Mouse (Mus musculus): ENCODE measurements around the gene Hgd. TPM values are rescaled to one million over a fixed set of nuclear protein-coding genes. Genes with fewer than 3 reads are reported as not detected.

The Hgd gene
- polyA plus RNA-seq, 1 experiment from 2014 or later, result 0.16 TPM

GRCm38 (mm10) chr16:37583801-37584200 lies 3.8 kb downstream of the Hgd start:
- Histone ChIP-seq H3K36me3 (replicated peaks) (no peaks in the 10 kb centered on the region), H3K27me3 (replicated peaks; ENCODE audit: low read depth, poor library complexity, severe bottlenecking) (peaks cover 17% of the 10 kb centered on the region), H3K27ac (replicated peaks) (peak overlapping the region; percentile 65; the same call in 1 of the 2 replicates), H3K4me3 (peak overlapping the region; percentile 45), H3K4me1 (peaks cover 38% of the 10 kb centered on the region), H3K9me3 (no peaks in the 10 kb centered on the region)
- WGBS, result 42% methylated on average over 6 of the region's 6 CpGs
- no peak for DNase-seq (ENCODE audit: low spot score)

- Histone ChIP-seq H3K27ac (replicated peaks) (peak overlapping the region; percentile 65), H3K9me3 (no peaks in the 10 kb centered on the region), H3K27me3 (replicated peaks; ENCODE audit: low read depth, poor library complexity, severe bottlenecking) (peaks cover 17% of the 10 kb centered on the region), H3K4me3 (peak overlapping the region; percentile 45), H3K4me1 (peaks cover 38% of the 10 kb centered on the region), H3K36me3 (replicated peaks) (no peaks in the 10 kb centered on the region)
- 2% methylated on average over 25 of the region's 25 CpGs for WGBS
- peak; percentile 70 for DNase-seq (ENCODE audit: low spot score)
These were observed 4.5 kb downstream of the Hgd start for GRCm38 (mm10) chr16:37584218-37585035.

- 64% methylated on average over 8 of the region's 8 CpGs for WGBS
- H3K4me1 ChIP-seq, result peaks cover 38% of the 10 kb centered on the region
- H3K4me3 ChIP-seq, result 0 out of 2 replicates have a peak overlapping the region, but pooled peaks have one; percentile 45
These were observed 5.2 kb downstream of the Hgd start for GRCm38 (mm10) chr16:37585129-37585563.

GRCm38 (mm10) chr16:37590921-37591320 lies 11.0 kb downstream of the Hgd start:
- no peaks in the 10 kb centered on the region for H3K4me1 ChIP-seq
- 0 out of 2 replicates have a peak, but pooled peaks cover under 1% of the 10 kb centered on the region for H3K27me3 ChIP-seq (replicated peaks; ENCODE audit: low read depth, poor library complexity, severe bottlenecking)
- 90% methylated on average over 3 of the region's 3 CpGs for WGBS
- H3K9me3 ChIP-seq, result no peaks in the 10 kb centered on the region
- H3K36me3 ChIP-seq (replicated peaks), result no peaks in the 10 kb centered on the region
- H3K4me3 ChIP-seq, result no peak overlapping the region
- H3K27ac ChIP-seq (replicated peaks), result no peak overlapping the region
- no peak for DNase-seq (ENCODE audit: low spot score)

More at GRCm38 (mm10) chr16:37585129-37585563, 5.2 kb downstream of the Hgd start:
- H3K36me3 ChIP-seq (replicated peaks), result no peaks in the 10 kb centered on the region
- H3K27me3 ChIP-seq (replicated peaks; ENCODE audit: low read depth, poor library complexity, severe bottlenecking), result peaks cover 17% of the 10 kb centered on the region
- H3K9me3 ChIP-seq, result no peaks in the 10 kb centered on the region
- DNase-seq (ENCODE audit: low spot score), result no peak
- peak overlapping the region; percentile 65; the same call in 1 of the 2 replicates for H3K27ac ChIP-seq (replicated peaks)

- no peaks in the 10 kb centered on the region for H3K9me3 ChIP-seq
- H3K4me1 ChIP-seq, result no peaks in the 10 kb centered on the region
- H3K27me3 ChIP-seq (replicated peaks; ENCODE audit: low read depth, poor library complexity, severe bottlenecking), result no peaks in the 10 kb centered on the region
- no peak for DNase-seq (ENCODE audit: low spot score)
- H3K4me3 ChIP-seq, result no peak overlapping the region
- no peak overlapping the region for H3K27ac ChIP-seq (replicated peaks)
- no peaks in the 10 kb centered on the region for H3K36me3 ChIP-seq (replicated peaks)
- 93% methylated on average over 8 of the region's 8 CpGs for WGBS
These were observed 11.6 kb downstream of the Hgd start for GRCm38 (mm10) chr16:37591551-37591950.

GRCm38 (mm10) chr16:37597412-37597811 lies 17.5 kb downstream of the Hgd start:
- Histone ChIP-seq H3K36me3 (replicated peaks) (no peaks in the 10 kb centered on the region), H3K9me3 (no peaks in the 10 kb centered on the region), H3K4me3 (no peak overlapping the region), H3K27ac (replicated peaks) (no peak overlapping the region), H3K27me3 (replicated peaks; ENCODE audit: low read depth, poor library complexity, severe bottlenecking) (no peaks in the 10 kb centered on the region), H3K4me1 (no peaks in the 10 kb centered on the region)
- DNase-seq (ENCODE audit: low spot score), result no peak
- 82% methylated on average over 5 of the region's 5 CpGs for WGBS

GRCm38 (mm10) chr16:37598463-37598862 lies 18.5 kb downstream of the Hgd start:
- no peak for DNase-seq (ENCODE audit: low spot score)
- H3K27ac ChIP-seq (replicated peaks), result no peak overlapping the region
- H3K36me3 ChIP-seq (replicated peaks), result no peaks in the 10 kb centered on the region
- 93% methylated on average over 7 of the region's 7 CpGs for WGBS
- H3K9me3 ChIP-seq, result no peaks in the 10 kb centered on the region
- H3K4me1 ChIP-seq, result no peaks in the 10 kb centered on the region
- H3K27me3 ChIP-seq (replicated peaks; ENCODE audit: low read depth, poor library complexity, severe bottlenecking), result no peaks in the 10 kb centered on the region
- H3K4me3 ChIP-seq, result no peak overlapping the region

GRCm38 (mm10) chr16:37599326-37599725 lies 19.4 kb downstream of the Hgd start:
- 79% methylated on average over 3 of the region's 3 CpGs for WGBS
- H3K36me3 ChIP-seq (replicated peaks), result no peaks in the 10 kb centered on the region

GRCm38 (mm10) chr16:37603431-37603830 lies 23.5 kb downstream of the Hgd start:
- H3K27me3 ChIP-seq (replicated peaks; ENCODE audit: low read depth, poor library complexity, severe bottlenecking), result no peaks in the 10 kb centered on the region
- no peaks in the 10 kb centered on the region for H3K4me1 ChIP-seq
- H3K4me3 ChIP-seq, result no peak overlapping the region
- WGBS, result 95% methylated on average over 1 of the region's 1 CpGs
- DNase-seq (ENCODE audit: low spot score), result no peak
- no peaks in the 10 kb centered on the region for H3K36me3 ChIP-seq (replicated peaks)
- H3K9me3 ChIP-seq, result no peaks in the 10 kb centered on the region
- no peak overlapping the region for H3K27ac ChIP-seq (replicated peaks)

More at GRCm38 (mm10) chr16:37599326-37599725, 19.4 kb downstream of the Hgd start:
- H3K27me3 ChIP-seq (replicated peaks; ENCODE audit: low read depth, poor library complexity, severe bottlenecking), result no peaks in the 10 kb centered on the region
- no peak overlapping the region for H3K27ac ChIP-seq (replicated peaks)
- DNase-seq (ENCODE audit: low spot score), result no peak
- no peak overlapping the region for H3K4me3 ChIP-seq
- no peaks in the 10 kb centered on the region for H3K9me3 ChIP-seq
- H3K4me1 ChIP-seq, result no peaks in the 10 kb centered on the region

- no peaks in the 10 kb centered on the region for H3K27me3 ChIP-seq (replicated peaks; ENCODE audit: low read depth, poor library complexity, severe bottlenecking)
- no peaks in the 10 kb centered on the region for H3K9me3 ChIP-seq
- H3K36me3 ChIP-seq (replicated peaks), result no peaks in the 10 kb centered on the region
- H3K27ac ChIP-seq (replicated peaks), result no peak overlapping the region
- WGBS, result 93% methylated on average over 6 of the region's 6 CpGs
- H3K4me1 ChIP-seq, result no peaks in the 10 kb centered on the region
- no peak overlapping the region for H3K4me3 ChIP-seq
- no peak for DNase-seq (ENCODE audit: low spot score)
These were observed 24.3 kb downstream of the Hgd start for GRCm38 (mm10) chr16:37604243-37604642.

GRCm38 (mm10) chr16:37610333-37610732 lies 30.4 kb downstream of the Hgd start:
- Histone ChIP-seq H3K27ac (replicated peaks) (no peak overlapping the region), H3K4me3 (no peak overlapping the region), H3K9me3 (no peaks in the 10 kb centered on the region), H3K36me3 (replicated peaks) (no peaks in the 10 kb centered on the region), H3K4me1 (peaks cover 3% of the 10 kb centered on the region; the same call in 1 of the 2 replicates), H3K27me3 (replicated peaks; ENCODE audit: low read depth, poor library complexity, severe bottlenecking) (no peaks in the 10 kb centered on the region)
- WGBS, result 87% methylated on average over 8 of the region's 8 CpGs
- no peak for DNase-seq (ENCODE audit: low spot score)

- Histone ChIP-seq H3K27ac (replicated peaks) (no peak overlapping the region), H3K4me3 (no peak overlapping the region), H3K4me1 (peaks cover 3% of the 10 kb centered on the region; the same call in 1 of the 2 replicates), H3K36me3 (replicated peaks) (no peaks in the 10 kb centered on the region), H3K9me3 (no peaks in the 10 kb centered on the region), H3K27me3 (replicated peaks; ENCODE audit: low read depth, poor library complexity, severe bottlenecking) (no peaks in the 10 kb centered on the region)
- DNase-seq (ENCODE audit: low spot score), result peak; percentile 39
- WGBS, result 64% methylated on average over 7 of the region's 7 CpGs
These were observed 31.1 kb downstream of the Hgd start for GRCm38 (mm10) chr16:37611072-37611471.

- WGBS, result 88% methylated on average over 5 of the region's 5 CpGs
- no peaks in the 10 kb centered on the region for H3K36me3 ChIP-seq (replicated peaks)
- H3K27ac ChIP-seq (replicated peaks), result no peak overlapping the region
- no peak for DNase-seq (ENCODE audit: low spot score)
- no peaks in the 10 kb centered on the region for H3K9me3 ChIP-seq
- no peaks in the 10 kb centered on the region for H3K27me3 ChIP-seq (replicated peaks; ENCODE audit: low read depth, poor library complexity, severe bottlenecking)
- peaks cover 3% of the 10 kb centered on the region; the same call in 1 of the 2 replicates for H3K4me1 ChIP-seq
- H3K4me3 ChIP-seq, result no peak overlapping the region
These were observed 32.1 kb downstream of the Hgd start for GRCm38 (mm10) chr16:37612013-37612412.

Data from embryonic facial prominence, embryonic 10.5 days (tissue).